Comparison of ENCODE assay signal across 21 mouse cellular contexts in genomic region chr6:107713051-107713450, GRCm38 (mm10).
DNase-seq lines count a peak whose midpoint lies in the region; ATAC-seq lines count a peak whose summit lies in the region.
"Had no signal": no experiment of that assay in that cellular context is flagged by ENCODE, and none has a peak within 500 bp of the region (broad histone marks: within the 10 kb centered on the region; RNA-seq: fewer than 3 reads in every experiment).

No protein-coding gene starts in this region.

- 6% methylated on average over 6 of the region's 6 CpGs for WGBS in forebrain, embryonic 11.5 days
- 6% methylated on average over 6 of the region's 6 CpGs for WGBS in forebrain, embryonic 16.5 days
- WGBS in embryonic facial prominence, embryonic 15.5 days: 25% methylated on average over 6 of the region's 6 CpGs
- WGBS in midbrain, embryonic 12.5 days: 10% methylated on average over 5 of the region's 6 CpGs

- no peaks in the 10 kb centered on the region for H3K27me3 ChIP-seq in forebrain, embryonic 11.5 days (ENCODE audit: control insufficient read depth, insufficient read depth, low read length)
- 0 out of 2 replicates have a peak, but pooled peaks cover 2% of the 10 kb centered on the region for H3K27me3 ChIP-seq in forebrain, embryonic 16.5 days (replicated peaks; ENCODE audit: control insufficient read depth, insufficient read depth, low read length)
- no peaks in the 10 kb centered on the region for H3K27me3 ChIP-seq in embryonic facial prominence, embryonic 15.5 days
- no peaks in the 10 kb centered on the region for H3K27me3 ChIP-seq in midbrain, embryonic 12.5 days
- H3K27me3 ChIP-seq: limb, embryonic 15.5 days; neural tube, embryonic 15.5 days had no signal

- 0 out of 2 replicates have a peak overlapping the region, but pooled peaks have one; percentile 8 for H3K4me2 ChIP-seq in forebrain, embryonic 11.5 days (ENCODE audit: low read depth, low read length, severe bottlenecking)
- H3K4me2 ChIP-seq in forebrain, embryonic 16.5 days (ENCODE audit: low read length): no peak overlapping the region
- H3K4me2 ChIP-seq in embryonic facial prominence, embryonic 15.5 days (replicated peaks): no peak overlapping the region
- no peak overlapping the region for H3K4me2 ChIP-seq in midbrain, embryonic 12.5 days (replicated peaks)
- H3K4me2 ChIP-seq: heart, embryonic 11.5 days; limb, embryonic 15.5 days; neural tube, embryonic 15.5 days had no signal

- no peak overlapping the region for H3K9ac ChIP-seq in forebrain, embryonic 11.5 days (ENCODE audit: low read length)
- no peak overlapping the region for H3K9ac ChIP-seq in forebrain, embryonic 16.5 days (replicated peaks; ENCODE audit: low read depth, low read length)
- H3K9ac ChIP-seq in embryonic facial prominence, embryonic 15.5 days: no peak overlapping the region
- no peak overlapping the region for H3K9ac ChIP-seq in midbrain, embryonic 12.5 days (replicated peaks)
- H3K9ac ChIP-seq: limb, embryonic 15.5 days; neural tube, embryonic 15.5 days had no signal

- DNase-seq in forebrain, embryonic 11.5 days (ENCODE audit: low spot score): peak; percentile 81
- DNase-seq in WW6 (ENCODE audit: low read depth, low spot score): peak; percentile 63
- DNase-seq in lung, postnatal 25 days (ENCODE audit: low spot score): no peak
- no peak for DNase-seq in frontal cortex, adult 2 months (ENCODE audit: extremely low spot score in 1 of 2, low spot score in 1 of 2)
- DNase-seq: cerebellum, adult 8-10 months; gastrocnemius, postnatal 25 days; kidney, postnatal 14 days; layer of hippocampus, adult 9-11 months; lung, adult 2 months; spleen, adult 18-20 months; thymus, postnatal 36 days had no signal

- no peak overlapping the region for H3K4me3 ChIP-seq in forebrain, embryonic 11.5 days (ENCODE audit: low read depth, low read length)
- H3K4me3 ChIP-seq in forebrain, embryonic 16.5 days (replicated peaks; ENCODE audit: low read length): no peak overlapping the region
- H3K4me3 ChIP-seq in embryonic facial prominence, embryonic 15.5 days (replicated peaks): no peak overlapping the region
- H3K4me3 ChIP-seq in midbrain, embryonic 12.5 days: no peak overlapping the region
- H3K4me3 ChIP-seq: limb, embryonic 15.5 days; neural tube, embryonic 15.5 days had no signal

- peak; percentile 61 for ATAC-seq in forebrain, embryonic 11.5 days (replicated peaks; ENCODE audit: low FRiP score)
- ATAC-seq in forebrain, embryonic 16.5 days: no peak
- peak; percentile 34; the same call in 1 of the 2 replicates for ATAC-seq in embryonic facial prominence, embryonic 15.5 days (ENCODE audit: insufficient number of reproducible peaks, low FRiP score, low TSS enrichment, low read depth)
- peak; percentile 68 for ATAC-seq in midbrain, embryonic 12.5 days (ENCODE audit: low FRiP score, low read depth)
- no peak for ATAC-seq in cerebellum, adult (ENCODE audit: insufficient number of reproducible peaks, low FRiP score, low TSS enrichment)
- ATAC-seq: intestine, postnatal 0 days; Patski had no signal

- H3K27ac ChIP-seq in forebrain, embryonic 11.5 days (ENCODE audit: low read depth, low read length): peak overlapping the region; percentile 77
- no peak overlapping the region for H3K27ac ChIP-seq in forebrain, embryonic 16.5 days (ENCODE audit: low read length)
- no peak overlapping the region for H3K27ac ChIP-seq in embryonic facial prominence, embryonic 15.5 days (replicated peaks)
- peak overlapping the region; percentile 58 for H3K27ac ChIP-seq in midbrain, embryonic 12.5 days (replicated peaks)
- H3K27ac ChIP-seq: limb, embryonic 15.5 days; macrophage; neural tube, embryonic 15.5 days had no signal

- no peaks in the 10 kb centered on the region for H3K36me3 ChIP-seq in forebrain, embryonic 11.5 days (ENCODE audit: control insufficient read depth, insufficient read depth, low read length)
- H3K36me3 ChIP-seq in forebrain, embryonic 16.5 days (ENCODE audit: control insufficient read depth, insufficient read depth): no peaks in the 10 kb centered on the region
- H3K36me3 ChIP-seq in embryonic facial prominence, embryonic 15.5 days: no peaks in the 10 kb centered on the region
- no peaks in the 10 kb centered on the region for H3K36me3 ChIP-seq in midbrain, embryonic 12.5 days
- H3K36me3 ChIP-seq: limb, embryonic 15.5 days; neural tube, embryonic 15.5 days had no signal

- peaks cover 3% of the 10 kb centered on the region; the same call in 1 of the 2 replicates for H3K4me1 ChIP-seq in forebrain, embryonic 11.5 days (replicated peaks; ENCODE audit: control insufficient read depth, insufficient read depth, low read length)
- H3K4me1 ChIP-seq in forebrain, embryonic 16.5 days (replicated peaks; ENCODE audit: control insufficient read depth, insufficient read depth, low read length): peaks cover 16% of the 10 kb centered on the region
- no peaks in the 10 kb centered on the region for H3K4me1 ChIP-seq in embryonic facial prominence, embryonic 15.5 days
- H3K4me1 ChIP-seq in midbrain, embryonic 12.5 days: peaks cover 30% of the 10 kb centered on the region
- H3K4me1 ChIP-seq: limb, embryonic 15.5 days had no signal

- H3K9me3 ChIP-seq in forebrain, embryonic 11.5 days (ENCODE audit: control insufficient read depth, low read length): no peaks in the 10 kb centered on the region
- H3K9me3 ChIP-seq in forebrain, embryonic 16.5 days (ENCODE audit: control insufficient read depth, low read length): no peaks in the 10 kb centered on the region; the same call in 1 of the 2 replicates
- no peaks in the 10 kb centered on the region for H3K9me3 ChIP-seq in embryonic facial prominence, embryonic 15.5 days (replicated peaks)
- no peaks in the 10 kb centered on the region for H3K9me3 ChIP-seq in midbrain, embryonic 12.5 days
- H3K9me3 ChIP-seq: limb, embryonic 15.5 days; neural tube, embryonic 15.5 days had no signal

Comparison
In these comparisons a context has a peak if more than half of its experiments do, and no peak if none do; other contexts are left out.
1. ATAC-seq: peak in forebrain, embryonic 11.5 days (single experiment), embryonic facial prominence, embryonic 15.5 days (single experiment) and midbrain, embryonic 12.5 days (single experiment); none in forebrain, embryonic 16.5 days (single experiment) and cerebellum, adult (single experiment).
2. H3K27ac ChIP-seq: peak in forebrain, embryonic 11.5 days (single experiment) and midbrain, embryonic 12.5 days (single experiment); none in forebrain, embryonic 16.5 days (single experiment) and embryonic facial prominence, embryonic 15.5 days (single experiment).
3. DNase-seq: peak in forebrain, embryonic 11.5 days (single experiment) and WW6 (single experiment); none in lung, postnatal 25 days (single experiment) and frontal cortex, adult 2 months (0 of 2).